Comparison of ENCODE assay signal across 1 mouse cellular context in genomic region chr9:44985721-44986161, GRCm38 (mm10).
TF ChIP-seq lines count a peak whose summit lies in the region.

No protein-coding gene starts in this region.

TF ChIP-seq in MEL, 35 proteins besides CTCF, POLR2A, EP300 and RAD21:
- TF ChIP-seq GATA1 (IDR thresholded peaks at IDR 0.05; ENCODE audit: low read depth, low read length) = no peak
- TF ChIP-seq TAL1 (IDR thresholded peaks at IDR 0.05; ENCODE audit: low read length) = no peak
- no peak for TF ChIP-seq POLR2AphosphoS5 (IDR thresholded peaks at IDR 0.05; ENCODE audit: borderline replicate concordance, low read depth, low read length)
- TF ChIP-seq MAFK (IDR thresholded peaks at IDR 0.05; ENCODE audit: borderline replicate concordance, low read depth, low read length) = no peak
- TF ChIP-seq CHD1 (IDR thresholded peaks at IDR 0.05; ENCODE audit: low read depth, low read length) = no peak
- TF ChIP-seq MYB (IDR thresholded peaks at IDR 0.05; ENCODE audit: low read depth, low read length) = no peak
- TF ChIP-seq ZC3H11A (IDR thresholded peaks at IDR 0.05; ENCODE audit: low read depth, low read length) = no peak
- TF ChIP-seq SIN3A (IDR thresholded peaks at IDR 0.05; ENCODE audit: low read length) = no peak
- no peak for TF ChIP-seq NELFE (IDR thresholded peaks at IDR 0.05; ENCODE audit: low read depth, low read length)
- no peak for TF ChIP-seq TCF12 (IDR thresholded peaks at IDR 0.05; ENCODE audit: low read depth, low read length)
- no peak for TF ChIP-seq JUND (IDR thresholded peaks at IDR 0.05; ENCODE audit: low read depth, low read length)
- no peak for TF ChIP-seq ELF1 (IDR thresholded peaks at IDR 0.05; ENCODE audit: low read depth, low read length)
- TF ChIP-seq UBTF (IDR thresholded peaks at IDR 0.05; ENCODE audit: borderline replicate concordance, insufficient read depth, low read depth, low read length) = no peak
- no peak for TF ChIP-seq USF1 (IDR thresholded peaks at IDR 0.05; ENCODE audit: low read depth, low read length)
TF ChIP-seq in MEL: peak in this region for 0.
